Mouse (Mus musculus) kidney, embryonic 14.5 days (tissue): ENCODE results near the gene Ext2. TPM values are rescaled to one million over a fixed set of nuclear protein-coding genes. Genes with fewer than 3 reads are reported as not detected.

ENCODE experiments used
- ATAC-seq: fragments of 200-750 bp; cut with Nextera tagmentation; 2 replicates; pipeline ENCODE4 v1.8.0; 2017; ENCODE audit warnings: moderate number of reproducible peaks, mild to moderate bottlenecking, moderate TSS enrichment, moderate library complexity; ENCODE audit not compliant: low FRiP score, low TSS enrichment
- H3K27ac ChIP-seq: fragments of 300-500 bp; sonication (generic); 2 replicates; pipeline ENCODE4 v1.5.1; 2014; ENCODE audit warnings: low read depth, mild to moderate bottlenecking, low read length, moderate library complexity, mixed read lengths
- H3K27me3 ChIP-seq: fragments of 300-500 bp; sonication (generic); 2 replicates; pipeline ENCODE4 v1.6.1; 2014; ENCODE audit warnings: mild to moderate bottlenecking, low read length; ENCODE audit not compliant: control insufficient read depth, insufficient read depth
- H3K36me3 ChIP-seq: fragments of 300-500 bp; sonication (generic); 2 replicates; pipeline ENCODE4 v1.6.1; 2014; ENCODE audit warnings: low read length, mixed read lengths; ENCODE audit not compliant: control insufficient read depth, insufficient read depth
- H3K4me1 ChIP-seq: fragments of 300-500 bp; sonication (generic); 2 replicates; pipeline ENCODE4 v1.6.1; 2014; ENCODE audit warnings: low read length, mixed read lengths; ENCODE audit not compliant: control insufficient read depth, insufficient read depth
- H3K4me2 ChIP-seq: fragments of 300-500 bp; sonication (generic); replicated peaks from 2 replicates; pipeline ENCODE4 v1.6.1; 2014; ENCODE audit warnings: low read depth, mild to moderate bottlenecking, low read length
- H3K4me3 ChIP-seq: fragments of 300-500 bp; sonication (generic); 2 replicates; pipeline ENCODE4 v1.5.1; 2014; ENCODE audit warnings: mild to moderate bottlenecking, low read length
- H3K9ac ChIP-seq: fragments of 300-500 bp; sonication (generic); 2 replicates; pipeline ENCODE4 v1.6.1; 2014; ENCODE audit warnings: low read depth, mild to moderate bottlenecking, low read length, moderate library complexity
- H3K9me3 ChIP-seq: fragments of 300-500 bp; sonication (generic); 2 replicates; pipeline ENCODE4 v1.6.1; 2016; ENCODE audit warnings: low read length; ENCODE audit not compliant: control insufficient read depth
- WGBS: fragments of 180-500 bp; shearing (Covaris S2); extraction: QIAGEN DNeasy Blood & Tissue Kit; methylation state at CpG from one replicate; pipeline ENCODE4 v1.1.7; 2014; 5-methylcytosine and 5-hydroxymethylcytosine counted together
- polyA plus RNA-seq: library from polyadenylated mRNA; unstranded; fragments of >200 nt; fragmentation: Nextera tagmentation; extraction: Ambion mirVana; gene quantifications from 2 replicates; pipeline ENCODE4 v1.2.1, GENCODE M21; 2014

Gene Ext2
- polyA plus RNA-seq, 1 experiment from 2014 or later: 111 TPM

DNA sequence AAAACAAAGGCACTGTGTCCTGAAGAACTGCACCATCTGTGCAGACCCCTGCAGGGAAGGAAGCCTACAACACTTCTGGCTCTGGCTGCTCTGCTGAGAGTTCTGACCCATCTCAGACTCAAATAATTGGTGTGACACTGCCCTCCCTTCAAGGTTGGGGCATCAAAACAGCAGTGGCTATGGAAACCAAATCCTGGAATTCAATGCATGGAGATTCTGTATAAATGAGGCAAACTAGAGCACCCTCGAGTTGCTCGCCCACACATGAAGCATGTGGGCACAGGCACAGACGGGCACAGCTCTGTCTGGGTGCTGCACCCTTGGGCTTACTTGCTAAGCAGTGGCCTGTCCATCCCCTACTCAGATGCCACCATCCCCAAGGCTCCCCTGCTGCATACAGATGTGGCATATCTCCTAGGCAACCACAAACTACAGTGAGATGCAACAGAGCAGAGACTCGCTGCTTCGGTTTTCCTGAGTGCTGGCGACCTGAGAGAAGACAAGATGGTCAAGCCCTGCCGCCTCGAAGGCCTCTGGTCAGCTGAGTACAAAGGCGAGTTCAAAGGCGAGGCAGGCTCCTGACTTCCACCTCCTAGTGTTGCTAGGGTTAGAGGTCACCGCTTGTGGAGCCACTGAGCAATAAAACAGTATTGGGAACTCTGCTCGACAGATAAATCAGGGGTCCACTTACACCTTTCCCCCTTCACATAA is 37.5 kb downstream of the Ext2 start:
- H3K4me1 ChIP-seq: peaks cover 24% of the 10 kb centered on the region
- no peak overlapping the region for H3K9ac ChIP-seq
- H3K27me3 ChIP-seq: no peaks in the 10 kb centered on the region
- H3K27ac ChIP-seq: no peak overlapping the region
- no peaks in the 10 kb centered on the region for H3K9me3 ChIP-seq
- peaks cover 13% of the 10 kb centered on the region; the same call in 1 of the 2 replicates for H3K36me3 ChIP-seq
- 28% methylated on average over 12 of the region's 12 CpGs for WGBS
- no peak overlapping the region for H3K4me2 ChIP-seq
- ATAC-seq: no peak
- no peak overlapping the region for H3K4me3 ChIP-seq

GRCm38 (mm10) chr2:93783926-93784539 is 38.3 kb downstream of the Ext2 start:
- Histone ChIP-seq H3K4me1 (peaks cover 33% of the 10 kb centered on the region), H3K36me3 (peaks cover 13% of the 10 kb centered on the region; the same call in 1 of the 2 replicates), H3K27ac (no peak overlapping the region), H3K4me3 (no peak overlapping the region), H3K9me3 (no peaks in the 10 kb centered on the region), H3K4me2 (no peak overlapping the region), H3K27me3 (no peaks in the 10 kb centered on the region), H3K9ac (no peak overlapping the region)
- 78% methylated on average over 9 of the region's 9 CpGs for WGBS
- no peak for ATAC-seq

DNA sequence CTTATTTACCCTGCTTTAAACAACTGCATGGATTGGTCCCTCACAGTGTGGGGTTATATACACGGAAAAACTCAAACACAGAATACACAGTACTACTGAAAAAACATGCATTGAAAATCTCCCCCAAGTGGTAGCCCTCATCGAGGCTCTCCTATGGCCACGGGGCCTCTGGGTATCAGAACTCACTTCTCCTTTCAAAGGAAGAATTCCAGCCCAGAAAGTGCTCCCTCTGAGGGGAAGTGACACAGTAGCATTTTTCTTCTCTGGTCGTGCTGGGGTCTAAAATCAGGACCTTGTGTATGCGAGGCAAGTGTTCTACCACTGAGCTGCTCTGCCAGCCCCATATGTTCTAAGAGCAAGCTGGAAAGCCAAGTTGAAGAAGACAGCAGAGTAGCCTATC is 39.7 kb downstream of the Ext2 start:
- Histone ChIP-seq H3K4me2 (no peak overlapping the region), H3K27ac (no peak overlapping the region), H3K9me3 (no peaks in the 10 kb centered on the region), H3K36me3 (peaks cover 7% of the 10 kb centered on the region; the same call in 1 of the 2 replicates), H3K27me3 (no peaks in the 10 kb centered on the region), H3K4me3 (no peak overlapping the region), H3K4me1 (peaks cover 34% of the 10 kb centered on the region), H3K9ac (no peak overlapping the region)
- no peak for ATAC-seq
- WGBS: 65% methylated on average over 5 of the region's 5 CpGs

- no peak for ATAC-seq
Observed at GRCm38 (mm10) chr2:93782156-93782555, 40.2 kb downstream of the Ext2 start.

DNA sequence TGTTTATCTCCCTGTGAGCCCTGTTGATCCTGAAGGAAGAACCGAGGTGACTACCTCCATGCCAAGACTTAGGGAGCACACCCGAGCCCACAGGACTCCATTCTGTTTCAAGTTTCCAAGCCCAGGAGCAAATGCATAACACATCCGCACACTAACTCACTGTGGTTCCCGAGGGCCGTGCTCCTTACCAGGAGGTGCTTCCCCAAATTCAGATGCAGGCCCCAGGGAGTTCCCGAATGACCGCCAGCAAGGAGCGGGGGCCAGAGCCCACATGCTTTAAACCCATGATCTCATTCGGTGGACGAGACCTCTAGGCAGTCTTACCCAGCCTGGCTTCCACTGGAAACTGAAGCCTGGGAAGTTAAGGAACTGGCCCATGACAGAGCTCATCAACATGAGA is 41.8 kb downstream of the Ext2 start:
- H3K9ac ChIP-seq: no peak overlapping the region
- 50% methylated on average over 10 of the region's 10 CpGs for WGBS
- H3K36me3 ChIP-seq: peaks cover 7% of the 10 kb centered on the region; the same call in 1 of the 2 replicates
- no peak for ATAC-seq
- no peak overlapping the region for H3K4me2 ChIP-seq
- H3K9me3 ChIP-seq: no peaks in the 10 kb centered on the region
- H3K27me3 ChIP-seq: peaks cover 4% of the 10 kb centered on the region; the same call in 1 of the 2 replicates
- H3K4me1 ChIP-seq: peaks cover 35% of the 10 kb centered on the region
- H3K27ac ChIP-seq: no peak overlapping the region
- H3K4me3 ChIP-seq: no peak overlapping the region

More at GRCm38 (mm10) chr2:93782156-93782555, 40.2 kb downstream of the Ext2 start:
- H3K4me3 ChIP-seq: no peak overlapping the region
- peaks cover 7% of the 10 kb centered on the region; the same call in 1 of the 2 replicates for H3K36me3 ChIP-seq
- H3K27ac ChIP-seq: no peak overlapping the region
- 55% methylated on average over 4 of the region's 4 CpGs for WGBS
- no peaks in the 10 kb centered on the region for H3K27me3 ChIP-seq
- no peaks in the 10 kb centered on the region for H3K9me3 ChIP-seq
- no peak overlapping the region for H3K9ac ChIP-seq
- peaks cover 34% of the 10 kb centered on the region for H3K4me1 ChIP-seq
- no peak overlapping the region for H3K4me2 ChIP-seq

- Histone ChIP-seq H3K36me3 (peaks cover 7% of the 10 kb centered on the region; the same call in 1 of the 2 replicates), H3K27me3 (peaks cover 4% of the 10 kb centered on the region; the same call in 1 of the 2 replicates), H3K4me3 (no peak overlapping the region), H3K9me3 (no peaks in the 10 kb centered on the region), H3K4me2 (no peak overlapping the region), H3K9ac (no peak overlapping the region), H3K27ac (no peak overlapping the region), H3K4me1 (peaks cover 31% of the 10 kb centered on the region)
- ATAC-seq: peak; percentile 80
- WGBS: 11% methylated on average over 6 of the region's 6 CpGs
Observed at GRCm38 (mm10) chr2:93779897-93780208, 42.5 kb downstream of the Ext2 start.

GRCm38 (mm10) chr2:93779081-93779896 is 43.1 kb downstream of the Ext2 start:
- Histone ChIP-seq H3K4me1 (peaks cover 31% of the 10 kb centered on the region), H3K9ac (no peak overlapping the region), H3K9me3 (no peaks in the 10 kb centered on the region), H3K27me3 (peaks cover 4% of the 10 kb centered on the region; the same call in 1 of the 2 replicates), H3K4me3 (no peak overlapping the region), H3K4me2 (no peak overlapping the region), H3K36me3 (peaks cover 7% of the 10 kb centered on the region; the same call in 1 of the 2 replicates), H3K27ac (peak overlapping the region; percentile 18; the same call in 1 of the 2 replicates)
- 32% methylated on average over 16 of the region's 16 CpGs for WGBS
- peak; percentile 47; the same call in 1 of the 2 replicates for ATAC-seq

DNA sequence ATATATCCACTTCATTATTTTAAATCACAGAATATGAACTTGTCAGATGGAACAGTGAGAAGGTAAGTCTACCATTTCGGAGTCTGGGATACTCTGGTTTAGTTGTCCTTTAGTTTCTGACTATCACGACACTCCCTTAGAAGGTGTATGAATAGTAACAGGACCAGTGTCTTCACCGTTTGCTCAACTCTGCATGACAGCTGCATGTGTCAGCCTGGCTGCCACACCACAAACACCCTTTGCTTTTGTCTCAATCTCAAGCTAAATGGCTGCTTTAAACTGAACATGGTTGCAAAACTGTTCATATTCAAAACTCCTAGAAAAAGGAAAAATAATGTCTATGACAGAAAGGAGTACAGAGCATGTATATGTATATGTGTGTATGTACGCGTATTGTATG is 43.8 kb downstream of the Ext2 start:
- H3K27ac ChIP-seq: no peak overlapping the region
- H3K27me3 ChIP-seq: peaks cover 8% of the 10 kb centered on the region; the same call in 1 of the 2 replicates
- H3K36me3 ChIP-seq: peaks cover 1% of the 10 kb centered on the region; the same call in 1 of the 2 replicates
- ATAC-seq: no peak
- H3K9me3 ChIP-seq: no peaks in the 10 kb centered on the region
- H3K4me1 ChIP-seq: peaks cover 31% of the 10 kb centered on the region
- H3K4me3 ChIP-seq: no peak overlapping the region
- no peak overlapping the region for H3K9ac ChIP-seq
- H3K4me2 ChIP-seq: no peak overlapping the region
- 83% methylated on average over 5 of the region's 5 CpGs for WGBS
